Mouse (Mus musculus) cerebellum, adult 2 months (tissue): ENCODE measurements around the gene Clic4.

ENCODE experiments used
- CTCF ChIP-seq: fragments of 200-500 bp; IDR thresholded peaks from 2 replicates; pipeline ENCODE4 v1.5.1; 2011; ENCODE audit warnings: low read depth, mild to moderate bottlenecking, control low read depth, low read length, moderate library complexity, borderline replicate concordance; ENCODE audit not compliant: insufficient read depth
- POLR2A ChIP-seq: fragments of 200-500 bp; IDR thresholded peaks from 2 replicates; pipeline ENCODE4 v1.6.1; 2011; ENCODE audit warnings: low read length, control low read depth, borderline replicate concordance; ENCODE audit not compliant: insufficient read depth

GRCm38 (mm10) chr4:135166413-135167225 lies 106.0 kb downstream of the Clic4 start:
- no peak for TF ChIP-seq CTCF
- no peak for TF ChIP-seq POLR2A
